Mouse (Mus musculus) cerebellum, adult 11-12 months (tissue): ENCODE data around the gene Tbce.
A peak's percentile ranks its signal among the peaks of the same experiment; 100 is the strongest.

Experiments used
- DNase-seq: peaks from one replicate; pipeline ENCODE4 v3.0.0; 2022

The Tbce gene

GRCm38 (mm10) chr13:13965388-13965964, 74.0 kb downstream of the Tbce start:
- DNase-seq: no peak

GRCm38 (mm10) chr13:13961046-13961445, 78.4 kb downstream of the Tbce start:
- no peak for DNase-seq

GRCm38 (mm10) chr13:13960211-13960610, 79.2 kb downstream of the Tbce start:
- DNase-seq: no peak

GRCm38 (mm10) chr13:13956686-13957085, 82.8 kb downstream of the Tbce start:
- DNase-seq: no peak

GRCm38 (mm10) chr13:13954931-13955330, 84.5 kb downstream of the Tbce start:
- DNase-seq: no peak

- DNase-seq: peak; percentile 99
Measured at GRCm38 (mm10) chr13:13953874-13954832, 85.3 kb downstream of the Tbce start, which contains the start of gene B3galnt2. Gene B3galnt2 (plus strand): TSS chr13:13954469.
